Mouse (Mus musculus) fibroblast of lung, adult 2 months (primary cell): Measurements from ENCODE around the gene Galntl5.
"Not testable (repeated sequence)": the region's sequence is repeated elsewhere in the genome, so short reads cannot be mapped to it uniquely, and the experiment has no call there.

Experiments
- DNase-seq: peaks from one replicate; pipeline ENCODE4 v3.0.0-alpha.2; 2011; ENCODE audit warnings: low read depth

The Galntl5 gene

DNA sequence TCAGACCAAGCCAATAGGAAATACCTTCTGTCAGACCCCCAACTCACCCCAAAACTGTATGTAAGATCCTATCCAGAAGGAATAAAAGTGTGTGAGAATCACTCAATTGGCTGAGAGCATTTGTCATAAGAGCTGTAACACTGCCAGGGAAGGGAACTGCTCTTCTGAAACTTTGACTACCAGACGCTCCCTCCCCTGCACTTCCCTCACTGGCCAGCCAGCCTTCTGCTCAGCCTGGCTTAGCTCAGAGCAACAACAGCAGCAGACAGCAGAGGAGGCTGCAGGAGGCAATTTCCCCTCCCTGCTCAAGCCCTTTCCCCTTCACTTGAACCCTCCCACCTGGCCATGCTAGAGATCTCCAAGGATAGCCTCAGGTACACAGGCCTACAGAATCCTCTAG is 30.6 kb downstream of the Galntl5 start:
- no peak for DNase-seq

DNA sequence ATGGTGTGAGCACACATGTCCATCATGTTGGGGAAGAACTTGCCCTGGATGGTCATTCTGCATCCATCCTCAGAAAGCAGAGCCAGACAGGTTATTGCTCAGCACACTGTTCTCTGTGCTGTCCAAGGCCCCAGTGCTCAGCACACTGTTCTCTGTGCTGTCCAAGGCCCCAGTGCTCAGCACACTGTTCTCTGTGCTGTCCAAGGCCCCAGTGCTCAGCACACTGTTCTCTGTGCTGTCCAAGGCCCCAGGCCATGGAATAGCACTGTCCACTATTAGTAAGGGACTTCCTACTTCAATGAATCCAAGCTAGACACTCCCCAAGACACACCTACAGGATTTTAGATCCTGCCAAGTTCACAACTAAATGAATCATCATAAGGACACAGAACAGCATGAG is 32.0 kb downstream of the Galntl5 start:
- not testable (repeated sequence) for DNase-seq

DNA sequence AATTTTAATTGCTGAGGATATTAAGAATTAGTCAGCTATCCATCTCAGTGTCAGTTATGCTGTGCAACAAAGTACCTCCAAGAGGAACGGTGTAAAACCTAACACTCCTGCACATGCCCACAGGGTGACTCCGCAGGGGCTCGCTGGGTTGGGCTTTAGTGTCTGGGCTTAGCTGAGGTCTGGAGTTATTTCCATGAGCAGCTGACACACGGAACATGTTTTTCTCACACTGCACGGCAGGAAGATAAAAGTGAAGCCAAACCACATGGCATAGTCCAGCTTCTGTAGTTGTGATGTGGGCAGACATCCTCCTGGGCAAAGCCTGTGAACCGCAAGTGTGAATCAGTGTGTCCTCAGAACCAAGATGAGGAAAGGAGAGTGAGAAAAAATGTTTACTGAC is 33.7 kb downstream of the Galntl5 start:
- DNase-seq, result peak; percentile 79

DNA sequence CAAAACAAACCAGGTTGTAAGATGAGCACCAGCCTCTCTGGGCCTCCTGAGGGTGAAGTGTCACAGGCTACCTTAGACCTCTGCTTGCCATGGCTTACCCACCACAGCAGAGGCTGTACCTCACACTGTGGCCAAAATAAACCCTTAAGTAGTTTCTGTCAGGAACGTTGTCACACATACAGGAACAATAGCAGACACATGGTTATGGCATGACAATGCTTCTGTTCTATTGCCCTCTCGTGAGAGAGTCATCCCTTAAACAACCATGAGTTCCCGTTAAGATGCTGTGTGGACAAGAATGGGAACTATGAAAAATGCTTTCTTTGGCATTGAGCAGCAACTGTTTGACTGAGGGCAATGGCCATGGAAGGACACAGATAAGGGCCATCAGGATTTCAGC is 40.3 kb downstream of the Galntl5 start, which contains the start of gene Galnt11:
TSS of gene Galnt11 (plus strand) at position 301 of the 400 bp plus-strand sequence.
- DNase-seq, result no peak

DNA sequence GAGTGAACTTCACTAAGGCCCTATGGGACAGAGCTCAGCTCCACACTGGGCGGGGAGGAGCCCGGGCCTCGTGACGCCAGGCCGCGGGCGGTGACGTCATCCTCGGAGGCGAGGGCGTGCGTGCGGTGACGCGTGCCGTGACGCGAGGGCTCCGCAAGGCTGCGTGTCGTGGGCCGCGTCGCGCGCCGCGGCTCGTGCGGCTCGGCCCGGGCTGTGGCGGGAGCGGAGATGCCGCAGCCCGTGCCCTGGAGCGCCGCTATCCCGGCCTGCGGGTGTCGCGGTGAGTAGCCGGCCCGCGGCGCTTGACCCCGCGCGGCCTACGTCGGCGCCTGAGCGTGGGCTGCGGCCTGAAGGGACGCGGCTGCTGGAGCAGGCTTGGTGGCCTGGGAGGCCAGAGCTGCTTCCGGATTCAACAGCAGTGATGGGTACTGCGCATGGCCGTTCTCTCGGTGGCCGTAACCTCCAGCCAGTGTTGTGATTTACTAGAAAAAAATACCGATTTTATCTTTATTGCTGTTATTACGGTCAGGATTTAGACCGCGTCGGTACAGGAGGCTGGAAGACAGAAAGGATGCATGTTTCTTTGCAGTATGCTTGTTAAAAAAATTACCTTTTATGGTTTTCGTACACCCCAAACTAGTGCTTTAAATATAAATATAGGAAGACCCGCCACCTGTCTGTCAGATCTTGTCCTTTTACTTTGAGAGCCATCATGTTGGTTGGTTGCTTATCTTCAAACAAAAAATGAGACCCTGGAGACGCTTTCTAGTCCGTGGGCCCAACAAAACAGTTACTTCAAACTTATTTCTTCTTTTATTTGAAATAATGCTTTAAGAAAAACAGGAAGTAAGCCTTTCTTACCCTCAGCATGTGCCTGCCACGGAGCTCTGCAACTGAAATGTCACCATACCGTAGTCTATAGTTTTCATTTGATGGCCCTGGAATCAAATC is 41.8 kb downstream of the Galntl5 start, which contains the start of gene E130116L18Rik:
TSS of gene E130116L18Rik (minus strand) at position 402 of the 951 bp plus-strand sequence.
- DNase-seq, result peak; percentile 49

DNA sequence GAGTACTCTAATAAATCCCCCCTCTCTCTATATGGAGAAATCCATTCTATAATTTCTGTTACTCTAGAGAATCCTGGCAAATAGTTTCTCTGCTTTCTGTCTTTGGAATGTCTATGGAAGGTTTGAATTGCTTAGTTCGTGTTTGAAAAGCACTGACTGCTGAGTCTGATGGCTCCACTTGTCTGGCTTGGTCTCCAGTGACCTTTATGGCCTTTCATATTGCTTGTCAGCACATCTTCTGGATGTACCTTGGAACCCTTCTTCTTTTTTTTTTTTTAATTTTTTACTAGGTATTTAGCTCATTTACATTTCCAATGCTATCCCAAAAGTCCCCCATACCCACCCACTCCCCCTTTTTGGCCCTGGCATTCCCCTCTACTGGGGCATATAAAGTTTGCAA is 43.1 kb downstream of the Galntl5 start:
- not testable (repeated sequence) for DNase-seq

DNA sequence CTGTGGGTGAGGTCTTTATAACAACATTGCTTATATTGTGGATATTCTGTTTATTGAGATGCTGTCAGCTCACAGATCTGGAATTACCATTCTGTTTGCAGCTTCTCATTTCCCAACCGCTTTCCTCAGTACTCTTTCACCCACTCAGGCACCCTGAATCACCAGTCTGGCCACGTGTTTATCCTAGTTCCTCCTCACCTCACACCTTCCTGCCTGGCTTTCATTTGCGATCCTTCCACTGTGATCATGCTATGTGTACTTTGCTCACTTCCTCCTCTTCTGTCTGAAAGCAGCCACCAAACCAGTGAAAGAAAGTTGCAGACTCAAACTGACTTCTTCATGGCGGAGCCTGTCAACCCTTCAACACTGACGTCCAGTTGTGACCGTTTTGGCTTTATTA is 61.8 kb downstream of the Galntl5 start:
- DNase-seq, result no peak

DNA sequence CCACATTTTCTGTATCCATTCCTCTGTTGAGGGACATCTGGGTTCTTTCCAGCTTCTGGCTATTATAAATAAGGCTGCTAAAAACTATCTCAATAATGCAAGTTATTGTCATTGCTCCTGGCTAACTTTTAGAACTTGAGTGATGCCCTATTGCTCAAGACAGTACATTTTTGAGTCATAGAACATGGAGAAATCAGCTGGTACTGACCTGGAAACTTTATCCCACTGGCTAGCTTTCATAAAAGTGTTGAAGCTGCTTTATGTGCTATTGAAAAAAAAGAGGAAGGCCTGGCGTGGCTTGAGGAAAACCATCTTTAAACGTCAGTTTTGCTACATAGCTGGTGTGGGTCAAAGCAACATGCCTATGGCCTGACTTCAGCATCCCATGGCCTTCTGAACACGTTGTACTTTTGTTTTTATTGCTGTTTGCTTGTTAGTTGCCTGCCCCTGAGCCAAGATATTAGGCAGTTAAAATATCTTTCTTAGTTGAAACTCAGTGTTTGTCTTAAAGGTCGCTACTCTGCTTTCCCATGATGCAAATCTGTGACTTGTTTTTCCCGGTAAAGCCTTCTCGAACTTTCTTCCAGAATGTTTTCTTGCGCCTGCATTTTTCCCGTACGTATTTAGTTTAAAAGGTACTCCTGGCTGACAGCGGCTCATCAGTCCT is 64.7 kb downstream of the Galntl5 start:
- peak; percentile 21 for DNase-seq

DNA sequence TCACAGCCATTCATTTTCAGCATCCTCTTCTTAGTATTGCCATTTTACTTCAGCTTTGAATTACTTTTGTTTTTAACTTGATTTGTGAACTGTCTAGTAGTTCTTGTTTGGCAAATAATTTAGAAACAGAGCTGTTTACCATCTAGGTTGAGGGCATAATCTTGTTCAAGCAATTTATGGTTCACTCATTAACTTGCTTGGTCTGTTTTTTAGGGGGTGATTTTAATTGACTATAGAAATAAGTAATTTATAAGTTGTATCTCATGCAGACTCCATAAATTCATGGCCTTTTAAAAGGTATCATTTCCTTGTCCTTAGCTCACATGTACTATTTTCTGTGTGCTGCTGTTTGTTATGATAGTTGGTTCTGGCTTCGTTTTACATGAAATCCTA is 65.2 kb downstream of the Galntl5 start:
- DNase-seq, result no peak

DNA sequence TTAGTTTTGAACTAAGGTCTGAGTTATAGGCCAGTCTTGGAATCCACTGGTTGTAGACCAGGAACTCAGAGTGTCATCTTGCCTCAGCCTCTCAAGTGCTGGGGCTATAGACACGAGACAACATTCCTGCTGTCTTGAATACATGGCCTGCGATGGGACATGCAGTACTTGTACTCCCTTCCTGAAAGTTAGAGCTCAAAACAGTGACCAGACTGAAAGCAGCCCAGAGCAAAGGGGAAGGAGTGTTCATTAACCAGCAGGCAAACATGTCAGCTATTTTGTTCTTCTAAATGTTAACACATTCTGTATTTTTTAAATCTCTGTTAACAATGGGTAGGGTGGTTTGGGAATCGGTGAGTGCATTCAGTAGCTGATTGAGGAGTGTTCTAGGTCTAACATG is 65.8 kb downstream of the Galntl5 start:
- DNase-seq, result no peak

DNA sequence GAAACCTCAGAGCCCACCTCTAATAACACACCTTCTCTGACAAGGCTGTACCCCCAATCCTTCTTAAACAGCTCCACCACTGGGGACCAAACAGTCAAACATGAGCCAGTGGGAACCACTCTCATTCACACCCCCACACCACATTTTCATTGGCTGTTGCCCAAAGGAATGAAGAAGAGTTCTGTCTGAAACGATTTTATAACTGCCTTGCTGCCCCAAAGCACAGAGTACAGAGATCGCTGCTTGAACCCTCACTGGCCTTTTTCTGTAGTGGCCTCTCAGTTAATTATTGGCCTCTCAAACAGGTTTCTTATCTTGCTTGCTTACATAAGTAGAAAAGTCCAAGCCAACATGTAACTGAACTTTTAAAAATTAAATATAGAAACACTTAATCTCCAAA is 71.2 kb downstream of the Galntl5 start:
- no peak for DNase-seq

DNA sequence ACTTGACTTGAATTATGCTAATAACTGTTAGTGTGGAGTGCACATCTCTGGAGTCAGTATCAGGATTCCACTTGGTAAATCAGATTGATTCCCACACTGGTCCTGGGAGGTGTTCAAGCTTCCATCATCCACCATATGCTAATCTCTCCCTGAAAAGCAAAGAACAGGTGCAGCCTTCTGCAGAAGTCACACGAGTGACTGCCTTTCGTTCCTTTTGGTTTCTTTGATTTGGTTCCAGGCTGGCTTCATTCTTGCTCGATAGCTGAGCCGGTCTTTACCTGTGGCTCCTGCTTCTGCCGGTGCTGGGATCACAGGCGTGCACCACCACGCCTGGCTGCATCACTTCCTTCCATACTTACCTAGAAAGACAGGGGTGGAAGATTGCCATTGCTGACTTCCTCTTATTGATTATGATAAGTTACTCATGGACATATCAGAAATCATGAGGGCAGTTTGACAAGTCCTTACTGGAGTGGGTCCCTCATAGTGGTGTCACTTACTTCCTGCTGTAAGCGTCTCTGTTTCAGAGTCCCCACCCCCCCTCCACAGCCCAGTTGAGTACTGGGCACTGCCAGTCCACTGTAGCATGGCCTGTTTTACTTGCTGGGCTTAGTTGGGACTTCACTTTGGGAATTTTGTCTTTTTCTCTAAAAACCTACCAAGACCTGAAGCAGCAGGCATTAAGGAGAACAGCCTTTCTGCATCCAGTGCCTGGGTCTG is 71.7 kb downstream of the Galntl5 start:
- no peak for DNase-seq

DNA sequence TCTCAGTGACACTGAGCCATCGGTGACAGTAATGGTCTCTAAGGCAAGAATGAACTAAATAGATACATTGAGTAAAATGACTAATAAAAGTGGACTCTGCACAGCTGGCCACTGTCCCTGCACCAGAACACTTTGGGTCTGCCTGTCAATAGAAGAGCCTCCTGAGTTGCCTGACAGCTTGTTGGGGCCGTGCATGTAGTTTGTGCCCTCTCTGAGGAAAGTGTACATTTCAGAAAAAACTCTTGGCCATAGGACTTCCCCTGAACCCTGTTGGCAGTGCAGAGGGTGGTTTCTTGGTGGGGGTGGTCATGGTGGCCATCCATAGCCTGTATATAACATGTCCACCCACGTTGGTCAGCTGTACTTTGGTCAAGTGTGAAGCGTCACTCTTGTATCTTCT is 73.2 kb downstream of the Galntl5 start:
- DNase-seq, result no peak

DNA sequence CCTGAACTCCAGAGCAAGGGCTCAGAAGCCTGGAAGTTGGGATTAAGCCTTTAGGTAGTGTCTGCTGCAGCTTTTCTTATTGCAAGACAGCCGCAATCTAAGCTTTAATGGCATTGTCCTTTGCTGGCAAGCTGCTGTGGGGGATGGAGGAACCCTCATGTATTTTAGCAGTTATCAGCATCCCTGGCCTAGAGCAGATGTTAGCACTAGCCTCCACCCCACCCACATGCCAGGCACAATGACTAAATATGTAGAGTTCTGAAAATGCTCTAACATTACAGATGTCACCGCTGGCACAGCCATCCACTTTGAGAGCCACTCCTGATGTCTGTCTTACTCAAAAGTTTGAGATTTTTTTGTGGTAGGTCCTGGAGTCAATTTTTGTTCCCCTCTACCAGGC is 75.4 kb downstream of the Galntl5 start:
- no peak for DNase-seq

DNA sequence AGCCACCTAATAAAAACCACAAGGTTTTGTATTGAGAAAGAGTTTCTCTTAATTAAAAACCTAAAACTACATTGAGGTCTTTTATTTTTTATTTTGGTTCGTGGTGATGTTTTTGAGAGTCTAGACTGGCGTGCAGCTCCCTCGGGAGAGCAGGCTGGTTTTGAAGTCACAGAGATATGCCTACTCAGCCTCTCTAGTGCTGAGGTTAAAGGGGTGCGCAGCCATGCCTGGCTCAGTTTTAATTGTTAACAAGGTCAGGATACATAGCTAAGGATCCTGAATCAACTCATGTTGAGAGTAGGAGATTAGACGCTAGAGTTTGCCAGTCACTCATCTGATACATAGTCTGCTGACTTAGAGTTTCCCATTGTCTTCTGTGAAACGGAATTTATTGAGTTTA is 80.2 kb downstream of the Galntl5 start:
- no peak for DNase-seq

DNA sequence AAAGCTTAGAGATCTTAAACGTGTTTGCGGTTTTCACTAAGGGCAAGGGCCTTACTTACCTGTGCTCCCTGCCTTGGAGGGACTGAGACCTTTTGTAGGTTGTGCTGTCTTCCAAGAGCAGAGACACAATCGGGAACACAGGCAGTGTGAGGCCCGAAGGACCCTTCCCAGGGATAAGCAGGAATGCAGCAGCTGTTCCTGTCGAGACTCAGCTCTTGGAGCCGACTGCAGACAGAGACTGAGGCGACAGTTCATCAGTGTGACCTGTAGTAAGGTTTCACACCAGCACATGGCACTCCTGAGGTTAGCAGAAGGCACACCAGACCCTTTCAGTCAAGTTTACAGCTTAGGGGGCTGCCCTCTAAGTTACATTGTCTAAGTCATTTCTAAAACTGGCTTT is 81.0 kb downstream of the Galntl5 start:
- no peak for DNase-seq

DNA sequence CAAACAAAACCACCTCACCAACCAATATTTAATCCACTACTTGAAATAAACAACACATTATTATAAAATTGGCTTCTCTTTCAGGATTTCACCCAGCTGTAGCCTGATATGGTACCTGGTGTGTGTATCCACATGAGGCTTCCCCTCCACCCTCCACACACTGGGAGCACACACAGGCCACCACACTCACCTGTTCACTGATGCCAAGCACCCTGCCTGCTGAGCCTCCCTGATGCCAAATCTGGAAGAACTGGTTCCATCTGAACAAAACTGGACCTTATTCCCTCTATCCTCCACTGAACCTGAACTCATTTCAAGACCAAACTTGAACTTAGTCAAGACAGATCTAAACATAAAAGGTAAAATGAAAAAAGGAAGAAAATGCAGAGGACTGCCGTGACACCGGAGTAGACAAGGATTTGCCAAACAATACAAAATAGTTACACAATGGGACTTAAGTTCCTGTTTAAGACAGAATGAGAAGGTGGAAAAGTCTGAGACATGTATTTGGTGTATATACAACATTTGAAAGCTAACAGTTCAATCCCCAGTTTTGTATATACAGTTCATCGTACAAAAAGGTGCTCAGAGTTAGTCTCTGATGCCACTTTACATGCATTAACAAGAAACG is 87.1 kb downstream of the Galntl5 start:
- no peak for DNase-seq
